Mouse (Mus musculus): ENCODE data around the gene Galntl5. TPM values are rescaled to one million over a fixed set of nuclear protein-coding genes. Genes with fewer than 3 reads are reported as not detected.
"Not testable (repeated sequence)": the region's sequence is repeated elsewhere in the genome, so short reads cannot be mapped to it uniquely, and the experiment has no call there.

Gene Galntl5
- polyA plus RNA-seq, 1 experiment from 2014 or later = not detected

DNA sequence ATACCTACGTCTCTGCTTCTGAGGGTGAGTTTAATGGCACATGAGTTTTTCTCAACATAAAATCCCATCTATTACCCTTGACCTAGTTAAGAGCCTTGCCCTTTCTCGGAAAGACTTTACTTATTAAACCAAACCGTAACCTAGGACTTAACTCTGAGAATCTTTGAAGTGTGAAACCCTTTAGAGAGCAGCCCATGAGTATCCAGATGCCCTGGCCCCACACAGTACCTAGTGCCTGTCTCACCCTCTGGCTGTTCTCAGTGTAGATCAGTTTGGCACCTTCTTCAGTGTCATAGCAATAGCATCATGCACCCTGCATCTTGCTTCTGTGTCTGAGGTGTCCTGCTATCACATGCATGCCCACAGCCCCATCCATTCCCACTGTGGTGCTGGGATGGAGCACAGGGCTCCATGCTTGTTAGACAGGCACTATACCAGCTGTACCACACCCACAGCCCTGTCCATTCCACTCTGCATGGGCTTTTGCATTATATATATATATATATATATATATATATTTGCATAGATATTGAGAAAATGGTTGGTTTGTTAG lies 1.2 kb upstream of the Galntl5 start:
- Histone ChIP-seq H3K4me2 (ENCODE audit: low read depth, low read length, severe bottlenecking) (no peak overlapping the region), H3K27ac (ENCODE audit: low read depth, low read length) (no peak overlapping the region), H3K9ac (ENCODE audit: low read length) (no peak overlapping the region), H3K4me1 (replicated peaks; ENCODE audit: control insufficient read depth, insufficient read depth, low read length) (no peaks in the 10 kb centered on the region), H3K36me3 (ENCODE audit: control insufficient read depth, insufficient read depth, low read length) (no peaks in the 10 kb centered on the region), H3K4me3 (ENCODE audit: low read depth, low read length) (no peak overlapping the region), H3K27me3 (ENCODE audit: control insufficient read depth, insufficient read depth, low read length) (no peaks in the 10 kb centered on the region), H3K9me3 (ENCODE audit: control insufficient read depth, low read length) (no peaks in the 10 kb centered on the region)
- DNase-seq (ENCODE audit: low spot score) (no peak), ATAC-seq (replicated peaks; ENCODE audit: low FRiP score) (no peak)
- 91% methylated on average over 3 of the region's 3 CpGs for WGBS

DNA sequence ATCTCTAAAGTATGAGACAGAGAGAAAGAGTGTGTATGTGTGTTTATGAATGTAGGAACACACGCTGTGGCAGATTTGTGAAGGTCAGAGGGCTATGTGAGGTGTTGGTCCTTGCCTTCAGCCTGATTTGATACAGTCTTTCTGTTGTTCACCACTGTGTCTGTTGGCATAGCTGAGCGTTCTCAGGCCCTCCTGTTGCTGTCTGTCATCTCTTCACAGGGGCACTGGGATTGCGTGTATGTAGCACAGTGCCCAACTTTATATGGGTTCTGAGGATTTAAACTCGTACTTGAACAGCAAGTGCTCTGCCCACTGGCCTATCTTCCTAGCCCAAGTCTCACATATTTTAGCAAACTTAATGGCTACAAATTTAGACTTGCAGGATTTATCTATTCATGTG lies 2.3 kb downstream of the Galntl5 start:
- no peak for ATAC-seq (replicated peaks; ENCODE audit: low FRiP score)
- no peaks in the 10 kb centered on the region for H3K4me1 ChIP-seq (replicated peaks; ENCODE audit: control insufficient read depth, insufficient read depth, low read length)
- 86% methylated on average over 4 of the region's 4 CpGs for WGBS
- no peaks in the 10 kb centered on the region for H3K9me3 ChIP-seq (ENCODE audit: control insufficient read depth, low read length)
- H3K9ac ChIP-seq (ENCODE audit: low read length) = no peak overlapping the region
- no peak for DNase-seq (ENCODE audit: low spot score)
- H3K4me2 ChIP-seq (ENCODE audit: low read depth, low read length, severe bottlenecking) = no peak overlapping the region
- H3K27ac ChIP-seq (ENCODE audit: low read depth, low read length) = no peak overlapping the region
- H3K4me3 ChIP-seq (ENCODE audit: low read depth, low read length) = no peak overlapping the region
- no peaks in the 10 kb centered on the region for H3K36me3 ChIP-seq (ENCODE audit: control insufficient read depth, insufficient read depth, low read length)
- H3K27me3 ChIP-seq (ENCODE audit: control insufficient read depth, insufficient read depth, low read length) = no peaks in the 10 kb centered on the region

DNA sequence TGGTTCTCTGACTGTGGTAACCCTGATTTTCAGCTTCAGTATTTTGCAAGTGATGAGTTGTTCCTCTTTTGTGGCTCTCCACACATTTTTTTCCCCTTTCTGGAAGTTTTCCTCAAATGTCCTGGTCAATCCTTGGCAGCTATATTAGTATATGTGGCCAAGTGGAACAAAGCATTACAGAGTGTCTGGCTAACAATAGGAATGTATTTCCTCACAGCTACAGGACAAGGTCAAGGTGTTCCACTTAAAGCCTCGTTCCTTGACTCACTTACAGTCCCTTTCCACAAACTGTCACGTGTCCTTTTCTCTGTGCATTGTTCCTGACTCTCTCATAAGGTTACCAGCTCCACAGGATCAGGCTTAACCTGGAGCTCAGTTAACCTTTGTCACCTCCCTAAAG lies 3.3 kb downstream of the Galntl5 start:
- 50% methylated on average over 2 of the region's 2 CpGs for WGBS

DNA sequence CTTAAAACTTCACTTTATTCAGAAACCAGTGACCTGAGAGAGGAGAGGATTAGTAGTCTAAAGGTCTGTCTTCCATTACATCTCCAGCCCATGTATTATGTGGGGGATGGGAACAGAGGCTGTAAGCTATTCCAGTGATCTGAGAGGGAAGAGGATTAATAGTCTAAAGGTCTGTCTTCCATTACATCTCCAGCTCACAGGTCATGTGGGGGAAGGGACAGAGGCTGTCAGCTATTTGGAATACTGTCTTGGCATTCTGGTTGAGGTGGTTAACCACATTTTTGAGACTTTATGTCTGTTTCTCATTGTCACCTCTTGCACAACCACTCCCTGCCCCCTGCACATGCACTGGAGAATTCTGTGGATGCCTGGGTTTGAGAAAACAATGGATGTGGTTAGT lies 6.5 kb downstream of the Galntl5 start:
- no peak for DNase-seq (ENCODE audit: low spot score)
- no peak overlapping the region for H3K9ac ChIP-seq (ENCODE audit: low read length)

More for the DNA sequence above, 3.3 kb downstream of the Galntl5 start:
- Histone ChIP-seq H3K9ac (ENCODE audit: low read length) (no peak overlapping the region), H3K36me3 (ENCODE audit: control insufficient read depth, insufficient read depth, low read length) (no peaks in the 10 kb centered on the region), H3K27me3 (ENCODE audit: control insufficient read depth, insufficient read depth, low read length) (no peaks in the 10 kb centered on the region), H3K4me2 (ENCODE audit: low read depth, low read length, severe bottlenecking) (no peak overlapping the region), H3K27ac (ENCODE audit: low read depth, low read length) (no peak overlapping the region), H3K4me3 (ENCODE audit: low read depth, low read length) (no peak overlapping the region), H3K4me1 (replicated peaks; ENCODE audit: control insufficient read depth, insufficient read depth, low read length) (no peaks in the 10 kb centered on the region), H3K9me3 (ENCODE audit: control insufficient read depth, low read length) (no peaks in the 10 kb centered on the region)
- no peak for DNase-seq (ENCODE audit: low spot score)
- ATAC-seq (replicated peaks; ENCODE audit: low FRiP score) = no peak

DNA sequence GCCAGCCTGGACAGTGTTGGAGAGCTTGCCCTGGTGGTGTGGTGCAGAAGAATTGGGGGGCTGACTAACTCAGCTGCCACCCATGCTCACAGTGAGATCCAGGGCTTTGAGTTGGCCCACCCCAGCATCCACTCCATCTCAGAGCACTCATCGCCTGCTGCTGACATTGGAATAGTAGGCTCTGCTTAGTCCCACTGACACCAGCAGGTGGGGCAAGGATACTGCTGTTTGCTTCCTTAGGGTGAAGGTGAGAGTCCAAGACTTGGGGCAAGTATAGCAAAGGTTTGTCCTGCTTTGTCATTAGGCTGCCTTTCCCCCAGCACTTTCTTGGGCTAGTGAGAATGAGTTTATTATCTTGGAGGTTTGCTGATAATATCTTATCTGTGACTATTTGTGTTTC lies 7.5 kb downstream of the Galntl5 start:
- no peak overlapping the region for H3K4me3 ChIP-seq (ENCODE audit: low read depth, low read length)
- no peaks in the 10 kb centered on the region for H3K4me1 ChIP-seq (replicated peaks; ENCODE audit: control insufficient read depth, insufficient read depth, low read length)
- H3K36me3 ChIP-seq (ENCODE audit: control insufficient read depth, insufficient read depth, low read length) = no peaks in the 10 kb centered on the region
- no peak overlapping the region for H3K9ac ChIP-seq (ENCODE audit: low read length)
- no peaks in the 10 kb centered on the region for H3K9me3 ChIP-seq (ENCODE audit: control insufficient read depth, low read length)
- H3K27me3 ChIP-seq (ENCODE audit: control insufficient read depth, insufficient read depth, low read length) = no peaks in the 10 kb centered on the region
- H3K4me2 ChIP-seq (ENCODE audit: low read depth, low read length, severe bottlenecking) = no peak overlapping the region
- no peak for ATAC-seq (replicated peaks; ENCODE audit: low FRiP score)
- DNase-seq (ENCODE audit: low spot score) = no peak
- 31% methylated on average over 1 of the region's 1 CpGs for WGBS
- no peak overlapping the region for H3K27ac ChIP-seq (ENCODE audit: low read depth, low read length)

More for the DNA sequence above, 6.5 kb downstream of the Galntl5 start:
- no peak overlapping the region for H3K4me2 ChIP-seq (ENCODE audit: low read depth, low read length, severe bottlenecking)
- no peak for ATAC-seq (replicated peaks; ENCODE audit: low FRiP score)
- no peaks in the 10 kb centered on the region for H3K27me3 ChIP-seq (ENCODE audit: control insufficient read depth, insufficient read depth, low read length)
- no peak overlapping the region for H3K4me3 ChIP-seq (ENCODE audit: low read depth, low read length)
- no peaks in the 10 kb centered on the region for H3K9me3 ChIP-seq (ENCODE audit: control insufficient read depth, low read length)
- H3K4me1 ChIP-seq (replicated peaks; ENCODE audit: control insufficient read depth, insufficient read depth, low read length) = no peaks in the 10 kb centered on the region
- H3K36me3 ChIP-seq (ENCODE audit: control insufficient read depth, insufficient read depth, low read length) = no peaks in the 10 kb centered on the region
- H3K27ac ChIP-seq (ENCODE audit: low read depth, low read length) = no peak overlapping the region

DNA sequence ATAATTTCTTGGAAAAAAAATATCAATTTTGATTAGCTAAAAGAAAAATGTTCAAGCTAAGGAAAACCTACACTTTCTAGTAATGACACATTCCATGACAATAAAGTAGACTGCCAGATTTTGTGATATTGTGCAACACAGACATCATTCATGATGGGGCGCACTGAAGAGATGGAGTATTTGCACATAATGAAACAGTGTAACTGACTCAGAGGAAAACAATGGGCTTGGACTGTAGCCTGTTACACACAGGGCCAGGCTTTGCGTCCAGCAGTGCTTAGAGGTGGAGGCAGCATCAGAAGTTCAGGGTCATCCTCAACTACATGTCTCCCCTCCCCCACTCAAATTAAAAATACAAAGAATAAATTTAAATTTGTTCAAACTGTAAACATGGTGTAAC lies 9.3 kb downstream of the Galntl5 start:
- H3K27me3 ChIP-seq (ENCODE audit: control insufficient read depth, insufficient read depth, low read length) = no peaks in the 10 kb centered on the region
- no peaks in the 10 kb centered on the region for H3K9me3 ChIP-seq (ENCODE audit: control insufficient read depth, low read length)
- no peak for DNase-seq (ENCODE audit: low spot score)
- H3K4me2 ChIP-seq (ENCODE audit: low read depth, low read length, severe bottlenecking) = no peak overlapping the region
- H3K9ac ChIP-seq (ENCODE audit: low read length) = no peak overlapping the region
- H3K36me3 ChIP-seq (ENCODE audit: control insufficient read depth, insufficient read depth, low read length) = no peaks in the 10 kb centered on the region
- H3K4me1 ChIP-seq (replicated peaks; ENCODE audit: control insufficient read depth, insufficient read depth, low read length) = no peaks in the 10 kb centered on the region
- no peak overlapping the region for H3K4me3 ChIP-seq (ENCODE audit: low read depth, low read length)
- ATAC-seq (replicated peaks; ENCODE audit: low FRiP score) = no peak
- 91% methylated on average over 2 of the region's 2 CpGs for WGBS
- no peak overlapping the region for H3K27ac ChIP-seq (ENCODE audit: low read depth, low read length)

DNA sequence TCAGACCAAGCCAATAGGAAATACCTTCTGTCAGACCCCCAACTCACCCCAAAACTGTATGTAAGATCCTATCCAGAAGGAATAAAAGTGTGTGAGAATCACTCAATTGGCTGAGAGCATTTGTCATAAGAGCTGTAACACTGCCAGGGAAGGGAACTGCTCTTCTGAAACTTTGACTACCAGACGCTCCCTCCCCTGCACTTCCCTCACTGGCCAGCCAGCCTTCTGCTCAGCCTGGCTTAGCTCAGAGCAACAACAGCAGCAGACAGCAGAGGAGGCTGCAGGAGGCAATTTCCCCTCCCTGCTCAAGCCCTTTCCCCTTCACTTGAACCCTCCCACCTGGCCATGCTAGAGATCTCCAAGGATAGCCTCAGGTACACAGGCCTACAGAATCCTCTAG lies 30.6 kb downstream of the Galntl5 start:
- no peak overlapping the region for H3K9ac ChIP-seq (ENCODE audit: low read length)
- no peak overlapping the region for H3K4me3 ChIP-seq (ENCODE audit: low read depth, low read length)
- H3K9me3 ChIP-seq (ENCODE audit: control insufficient read depth, low read length) = no peaks in the 10 kb centered on the region
- no peaks in the 10 kb centered on the region for H3K27me3 ChIP-seq (ENCODE audit: control insufficient read depth, insufficient read depth, low read length)
- DNase-seq (ENCODE audit: low spot score) = no peak
- no peak for ATAC-seq (replicated peaks; ENCODE audit: low FRiP score)
- 90% methylated on average over 1 of the region's 1 CpGs for WGBS
- no peaks in the 10 kb centered on the region for H3K4me1 ChIP-seq (replicated peaks; ENCODE audit: control insufficient read depth, insufficient read depth, low read length)
- no peak overlapping the region for H3K4me2 ChIP-seq (ENCODE audit: low read depth, low read length, severe bottlenecking)
- no peaks in the 10 kb centered on the region for H3K36me3 ChIP-seq (ENCODE audit: control insufficient read depth, insufficient read depth, low read length)
- no peak overlapping the region for H3K27ac ChIP-seq (ENCODE audit: low read depth, low read length)

DNA sequence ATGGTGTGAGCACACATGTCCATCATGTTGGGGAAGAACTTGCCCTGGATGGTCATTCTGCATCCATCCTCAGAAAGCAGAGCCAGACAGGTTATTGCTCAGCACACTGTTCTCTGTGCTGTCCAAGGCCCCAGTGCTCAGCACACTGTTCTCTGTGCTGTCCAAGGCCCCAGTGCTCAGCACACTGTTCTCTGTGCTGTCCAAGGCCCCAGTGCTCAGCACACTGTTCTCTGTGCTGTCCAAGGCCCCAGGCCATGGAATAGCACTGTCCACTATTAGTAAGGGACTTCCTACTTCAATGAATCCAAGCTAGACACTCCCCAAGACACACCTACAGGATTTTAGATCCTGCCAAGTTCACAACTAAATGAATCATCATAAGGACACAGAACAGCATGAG lies 32.0 kb downstream of the Galntl5 start:
- H3K9me3 ChIP-seq (ENCODE audit: control insufficient read depth, low read length); H3K27ac ChIP-seq (ENCODE audit: low read depth, low read length); H3K4me3 ChIP-seq (ENCODE audit: low read depth, low read length); DNase-seq (ENCODE audit: low spot score); H3K36me3 ChIP-seq (ENCODE audit: control insufficient read depth, insufficient read depth, low read length); ATAC-seq (replicated peaks; ENCODE audit: low FRiP score); H3K4me1 ChIP-seq (replicated peaks; ENCODE audit: control insufficient read depth, insufficient read depth, low read length); H3K4me2 ChIP-seq (ENCODE audit: low read depth, low read length, severe bottlenecking); H3K9ac ChIP-seq (ENCODE audit: low read length); H3K27me3 ChIP-seq (ENCODE audit: control insufficient read depth, insufficient read depth, low read length): not testable (repeated sequence)

DNA sequence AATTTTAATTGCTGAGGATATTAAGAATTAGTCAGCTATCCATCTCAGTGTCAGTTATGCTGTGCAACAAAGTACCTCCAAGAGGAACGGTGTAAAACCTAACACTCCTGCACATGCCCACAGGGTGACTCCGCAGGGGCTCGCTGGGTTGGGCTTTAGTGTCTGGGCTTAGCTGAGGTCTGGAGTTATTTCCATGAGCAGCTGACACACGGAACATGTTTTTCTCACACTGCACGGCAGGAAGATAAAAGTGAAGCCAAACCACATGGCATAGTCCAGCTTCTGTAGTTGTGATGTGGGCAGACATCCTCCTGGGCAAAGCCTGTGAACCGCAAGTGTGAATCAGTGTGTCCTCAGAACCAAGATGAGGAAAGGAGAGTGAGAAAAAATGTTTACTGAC lies 33.7 kb downstream of the Galntl5 start:
- no peaks in the 10 kb centered on the region for H3K9me3 ChIP-seq (ENCODE audit: control insufficient read depth, low read length)
- no peak overlapping the region for H3K4me3 ChIP-seq (ENCODE audit: low read depth, low read length)
- H3K27ac ChIP-seq (ENCODE audit: low read depth, low read length) = no peak overlapping the region
- H3K36me3 ChIP-seq (ENCODE audit: control insufficient read depth, insufficient read depth, low read length) = no peaks in the 10 kb centered on the region
- H3K9ac ChIP-seq (ENCODE audit: low read length) = no peak overlapping the region
- WGBS = 86% methylated on average over 6 of the region's 6 CpGs
- ATAC-seq (replicated peaks; ENCODE audit: low FRiP score) = no peak
- H3K27me3 ChIP-seq (ENCODE audit: control insufficient read depth, insufficient read depth, low read length) = no peaks in the 10 kb centered on the region
- H3K4me1 ChIP-seq (replicated peaks; ENCODE audit: control insufficient read depth, insufficient read depth, low read length) = no peaks in the 10 kb centered on the region
- no peak for DNase-seq (ENCODE audit: low spot score)
- H3K4me2 ChIP-seq (ENCODE audit: low read depth, low read length, severe bottlenecking) = no peak overlapping the region
